Mouse (Mus musculus) left cerebral cortex, postnatal 10 days (tissue): ENCODE data around the gene Pa2g4. TPM values are rescaled to one million over a fixed set of nuclear protein-coding genes. Genes with fewer than 3 reads are reported as not detected.

ENCODE experiments used
- DNase-seq, 2 experiments: peaks; one replicate each; pipeline ENCODE4 v3.0.0; 2021 to 2022; ENCODE audit warnings: low spot score in 2 of 2, mixed read lengths in 1 of 2; ENCODE audit errors: extremely low spot score in 1 of 2
- intact Hi-C: fragments of 180-260 bp; cut with DNase I; formaldehyde crosslinking; loops from one replicate; pipeline ENCODE4 v1.15.1; 2025
- total RNA-seq, 2 experiments: library from RNA; stranded (reverse); gene quantifications; 2 replicates each; pipeline ENCODE4 v1.2.3; 2021

The Pa2g4 gene
- total RNA-seq, 2 experiments from 2014 or later, result 80.0 to 83.7 TPM

DNA sequence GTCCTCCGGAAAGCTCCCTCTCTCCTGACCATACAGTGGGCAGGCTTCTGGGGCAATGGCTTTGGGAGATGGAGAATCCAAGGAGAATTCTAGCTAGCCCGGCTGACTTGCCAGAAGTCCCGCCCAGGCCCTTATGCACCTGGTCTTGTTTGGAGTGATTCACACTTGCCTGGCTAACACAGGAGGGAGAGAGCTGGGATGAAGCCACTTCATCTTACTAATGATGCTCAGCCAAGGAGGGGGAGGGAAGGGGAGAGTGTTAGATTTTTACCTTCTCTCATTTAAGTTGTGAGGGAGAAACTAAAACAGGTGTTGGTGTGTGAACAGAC is 20.3 kb downstream of the Pa2g4 start:
- intact Hi-C loops, result loop anchor here (5.0 kb wide), 1 partner anchor 53 kb away; the partner anchor contains the start of gene Myl6
- DNase-seq, result no peak

DNA sequence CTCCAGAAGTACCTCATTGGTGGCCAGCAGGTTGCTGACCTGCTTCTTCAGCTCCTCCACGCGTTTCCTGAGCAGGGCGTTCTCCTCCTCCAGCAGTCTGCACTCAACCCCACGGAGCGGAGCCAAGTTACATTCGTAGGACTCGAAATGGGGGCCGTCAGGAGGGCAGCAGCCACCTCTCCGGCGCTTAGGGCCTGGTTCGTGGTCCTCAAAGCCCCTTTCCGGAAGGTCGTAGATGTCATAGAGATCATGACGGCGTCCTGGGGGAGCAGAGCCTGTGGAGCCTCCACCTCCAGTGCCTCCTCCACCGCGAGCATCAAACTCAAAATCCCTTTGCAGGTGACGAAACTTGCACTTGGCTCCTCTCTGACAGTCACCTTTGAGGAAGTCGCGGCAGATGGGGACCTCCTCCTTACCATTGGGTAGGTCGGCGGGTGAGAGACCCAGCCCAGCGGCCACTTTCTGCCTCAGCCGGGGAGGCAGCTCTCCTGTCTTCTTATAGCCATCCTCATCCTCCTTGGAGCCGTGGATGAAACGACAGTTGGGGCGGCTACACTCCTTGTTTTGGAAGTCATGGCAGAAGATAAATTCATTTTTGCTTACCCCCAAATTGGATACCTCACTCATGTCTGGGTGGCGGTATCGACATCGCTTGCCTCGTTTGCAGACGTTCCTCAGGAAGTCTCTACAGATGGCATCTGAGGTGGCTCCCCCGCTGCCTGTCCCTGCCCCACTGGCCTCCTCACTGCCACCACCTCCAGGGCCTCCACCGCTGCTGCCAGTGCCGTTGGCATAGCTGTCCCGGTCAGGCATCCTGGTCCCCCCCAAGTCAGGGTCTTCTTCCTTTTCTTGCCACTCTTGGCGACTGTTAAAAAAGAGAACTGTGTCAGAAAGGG is 20.9 kb downstream of the Pa2g4 start:
- intact Hi-C loops, result loop anchor here (5.0 kb wide), 1 partner anchor 53 kb away; the partner anchor contains the start of gene Myl6
- no peak for DNase-seq

DNA sequence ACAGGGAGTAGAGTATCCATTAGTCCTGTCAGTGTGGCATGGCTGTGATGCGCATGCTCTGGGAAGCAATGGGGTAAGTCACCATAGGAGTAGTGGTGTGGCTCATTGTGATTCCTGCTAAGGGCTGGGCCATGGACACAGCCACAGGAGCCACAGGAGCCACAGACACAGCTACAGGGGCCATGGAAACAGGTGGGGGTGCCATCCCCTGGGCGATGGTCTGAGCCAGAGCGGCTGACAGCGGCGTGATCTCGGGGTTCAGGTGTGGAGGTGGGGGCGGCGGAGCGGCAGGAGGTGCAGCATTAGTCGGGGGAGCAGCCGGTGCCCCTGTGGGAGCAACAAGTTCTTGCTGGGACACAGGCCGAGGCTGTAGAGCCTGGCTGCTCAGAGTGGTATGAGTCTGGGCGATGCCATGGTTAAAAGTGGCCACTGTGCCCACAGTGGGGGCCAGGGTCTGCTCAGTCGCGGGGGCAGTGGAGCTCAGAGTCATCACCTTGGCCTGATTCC is 21.6 kb downstream of the Pa2g4 start:
- DNase-seq, result peak in 1 of 2 experiments; percentile 48
- intact Hi-C loops, result no loop called here

DNA sequence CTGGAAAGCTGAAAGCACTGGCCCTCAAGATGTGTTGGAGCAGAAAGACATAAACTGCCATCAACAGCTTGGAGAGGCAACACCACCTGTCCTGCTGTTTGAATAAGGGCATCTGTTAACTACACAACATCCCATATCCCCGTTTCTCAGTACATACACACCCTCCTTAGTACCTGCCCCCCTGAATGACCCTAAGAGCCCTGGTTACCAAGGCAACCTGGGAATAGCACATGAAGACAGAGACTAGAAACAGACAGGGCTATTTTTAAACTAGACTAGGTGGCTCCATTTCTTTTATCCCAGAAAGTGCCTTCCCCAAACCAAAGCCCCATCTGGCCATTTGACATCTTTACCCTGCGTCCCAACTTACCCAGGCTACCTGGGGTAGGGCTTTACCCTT is 22.7 kb downstream of the Pa2g4 start:
- intact Hi-C loops, result no loop called here
- no peak for DNase-seq

DNA sequence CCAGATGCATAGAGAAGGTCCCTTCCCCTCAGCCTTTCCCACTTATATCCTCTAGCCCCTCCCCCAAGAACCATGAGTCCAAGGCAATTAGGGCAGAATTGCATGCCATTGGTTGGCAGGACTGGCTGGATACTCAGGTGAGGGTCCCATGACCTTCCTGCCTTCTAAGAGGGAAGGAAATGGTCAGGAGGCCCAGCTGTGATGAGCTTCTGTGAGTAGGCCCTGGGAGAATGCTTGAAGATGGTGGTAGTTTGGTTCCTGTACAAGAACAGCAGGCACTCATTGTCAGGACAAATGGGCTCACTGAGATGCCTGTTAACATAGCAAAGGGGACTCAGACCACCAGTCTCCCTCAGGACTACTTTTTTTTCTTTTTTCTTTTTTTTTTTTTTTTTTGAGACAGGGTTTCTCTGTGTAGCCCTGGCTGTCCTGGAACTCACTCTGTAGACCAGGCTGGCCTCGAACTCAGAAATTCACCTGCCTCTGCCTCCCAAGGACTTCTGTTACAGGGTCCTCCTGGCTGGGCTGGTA is 27.4 kb downstream of the Pa2g4 start:
- DNase-seq, result no peak
- intact Hi-C loops, result no loop called here

DNA sequence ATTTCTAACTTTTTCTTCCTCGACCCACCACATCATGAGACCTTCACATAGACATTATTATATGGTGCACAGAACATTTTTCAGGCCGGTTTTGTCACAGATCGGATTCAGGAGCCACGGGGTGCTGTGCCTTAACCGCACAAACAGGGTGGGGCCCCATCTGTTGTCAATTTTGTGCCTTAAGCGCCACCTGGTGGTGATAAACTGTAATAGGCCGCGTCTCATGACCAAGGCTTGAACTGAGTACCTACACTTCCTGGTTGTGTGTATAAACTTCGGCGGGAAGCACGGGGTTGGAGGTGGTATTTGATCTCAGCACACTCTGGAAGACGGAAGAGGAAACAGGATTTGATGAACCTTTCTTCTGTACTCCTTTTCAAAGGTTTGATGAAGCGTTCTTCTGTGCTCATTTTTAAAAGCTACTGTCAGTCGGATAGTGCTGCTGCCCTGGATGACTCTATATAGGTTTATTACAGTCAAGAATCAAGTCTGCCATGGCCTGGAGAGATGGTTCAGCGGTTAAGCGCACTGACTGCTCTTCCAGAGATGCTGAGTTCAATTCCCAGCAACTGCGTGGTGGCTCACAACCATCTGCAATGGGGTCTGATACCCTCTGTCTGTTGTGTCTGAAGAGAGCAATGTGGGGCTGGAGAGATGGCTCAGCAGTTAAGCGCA is 29.4 kb downstream of the Pa2g4 start:
- DNase-seq, result peak; percentile 88
- intact Hi-C loops, result no loop called here

DNA sequence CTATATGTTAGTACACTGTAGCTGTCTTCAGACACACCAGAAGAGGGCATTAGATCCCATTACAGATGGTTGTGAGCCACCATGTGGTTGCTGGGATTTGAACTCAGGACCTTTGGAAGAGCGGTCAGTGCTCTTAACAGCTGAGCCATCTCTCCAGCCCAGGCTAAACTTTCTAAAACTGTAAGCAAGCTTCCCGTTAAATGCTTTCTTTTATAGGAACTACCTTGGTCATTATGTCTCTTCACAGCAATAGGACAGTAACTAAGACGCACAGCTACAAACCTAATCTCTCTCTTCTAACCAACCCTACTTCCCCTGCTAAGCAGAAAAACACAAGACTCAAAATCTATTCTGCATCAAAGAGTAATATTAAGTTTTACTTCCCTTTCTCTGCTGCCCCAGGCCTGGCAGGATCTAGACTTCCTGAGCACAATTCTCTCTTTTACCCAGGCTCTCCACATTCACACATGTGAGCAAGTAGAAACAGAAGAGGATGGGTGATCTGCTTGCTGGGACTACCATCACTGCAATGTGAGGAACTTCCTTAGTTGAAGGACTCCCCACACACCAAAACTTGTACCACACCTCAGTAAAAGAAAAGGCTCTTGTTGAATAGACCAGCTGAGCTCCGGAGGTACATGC is 30.0 kb downstream of the Pa2g4 start:
- intact Hi-C loops, result no loop called here

DNA sequence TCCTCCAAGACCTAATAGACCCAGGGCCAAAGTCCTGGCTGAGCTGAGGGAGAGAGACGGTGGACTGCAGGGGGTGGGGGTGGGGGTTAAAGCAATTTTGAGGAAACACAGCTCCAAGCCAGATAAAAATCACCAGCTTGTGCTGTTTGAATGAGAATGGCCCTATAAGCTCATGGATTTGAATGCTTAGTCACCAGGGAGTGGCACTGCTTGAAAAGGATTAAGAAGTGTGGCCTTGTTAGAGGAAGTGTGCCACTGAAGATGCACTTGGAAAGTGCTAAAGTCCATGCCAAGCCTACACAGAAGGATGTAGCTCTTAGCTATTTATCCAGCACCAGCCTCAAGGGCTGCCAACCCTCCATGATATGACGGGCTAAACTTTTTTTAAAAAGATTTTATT is 30.6 kb downstream of the Pa2g4 start:
- intact Hi-C loops, result no loop called here
- no peak for DNase-seq

More for the DNA sequence above, 30.0 kb downstream of the Pa2g4 start:
- no peak for DNase-seq

DNA sequence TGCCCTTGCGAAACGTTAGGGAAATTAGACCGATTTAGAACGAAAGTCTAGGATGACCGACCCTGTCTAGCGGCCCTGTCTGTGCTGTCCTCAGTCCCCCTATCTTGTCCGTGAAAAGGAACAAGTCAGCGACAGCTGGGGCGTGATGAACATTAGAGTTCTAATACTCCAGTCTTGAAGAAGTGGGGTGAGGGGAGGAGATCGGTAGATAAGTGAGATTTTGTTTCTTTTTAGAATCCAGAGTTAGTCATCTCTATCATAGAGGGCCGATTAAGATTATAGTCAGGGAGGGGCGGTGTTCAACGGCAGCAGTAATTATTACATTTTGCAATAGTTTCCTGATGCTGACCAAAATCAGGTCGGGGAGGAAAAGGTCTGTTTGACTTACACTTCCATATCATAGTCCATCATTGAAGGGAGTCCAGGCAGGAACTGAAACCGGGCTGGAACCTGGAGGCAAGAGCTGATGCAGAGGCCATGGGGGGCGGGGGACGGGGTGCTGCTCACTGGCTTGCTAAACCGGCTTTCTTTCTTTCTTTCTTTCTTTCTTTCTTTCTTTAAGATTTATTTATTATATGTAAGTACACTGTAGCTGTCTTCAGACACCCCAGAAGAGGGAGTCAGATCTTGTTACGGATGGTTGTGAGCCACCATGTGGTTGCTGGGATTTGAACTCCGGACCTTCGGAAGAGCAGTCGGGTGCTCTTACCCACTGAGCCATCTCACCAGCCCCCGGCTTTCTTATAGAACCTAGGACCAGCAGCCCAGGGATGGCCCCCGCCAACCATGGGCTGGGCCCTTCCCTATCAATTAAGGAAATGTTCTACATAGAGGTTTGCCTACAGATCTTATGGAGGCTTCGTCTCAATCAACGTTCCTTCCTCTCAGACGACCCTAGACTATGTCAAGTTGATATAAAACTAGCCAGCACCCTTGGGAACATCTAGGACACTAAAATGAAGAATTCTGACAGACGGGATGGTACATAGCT is 39.1 kb downstream of the Pa2g4 start:
- intact Hi-C loops, result loop anchor here (5.0 kb wide), 1 partner anchor 34 kb away; the partner anchor contains the start of gene Myl6
- DNase-seq, result no peak

DNA sequence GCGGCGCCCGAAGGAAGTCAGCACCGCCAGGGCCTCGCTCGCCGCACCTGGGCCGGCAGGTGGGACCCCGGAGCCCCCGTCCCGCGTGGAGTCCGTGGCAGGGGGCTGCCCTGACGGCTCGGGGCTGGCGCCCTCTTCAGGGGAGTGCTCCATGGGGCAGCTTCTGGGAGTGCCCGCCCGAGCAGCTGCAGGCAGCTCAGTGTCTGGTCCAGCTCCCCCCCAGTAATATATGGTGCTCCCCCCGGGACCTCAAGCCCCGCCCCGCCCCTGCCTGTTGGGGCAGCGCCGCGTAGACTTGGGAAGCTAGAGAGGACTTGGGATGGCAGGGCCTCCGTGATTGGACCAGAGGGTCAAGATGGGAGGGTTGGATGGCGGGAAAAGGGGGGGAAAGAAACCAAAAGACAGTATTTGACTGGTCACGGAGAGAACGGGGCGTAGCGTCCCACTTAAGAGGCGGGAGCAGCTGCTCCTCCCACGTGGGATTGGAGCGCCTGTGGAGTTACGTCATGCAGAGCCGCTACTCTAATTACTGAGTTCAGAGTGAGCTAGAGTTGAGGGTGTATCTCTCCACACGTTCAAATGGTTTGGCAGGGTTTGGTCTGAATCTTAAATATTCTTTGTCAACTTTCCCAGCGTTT is 40.0 kb downstream of the Pa2g4 start, which contains the start of gene Esyt1:
TSS of gene Esyt1 (minus strand) at position 201 of the 638 bp plus-strand sequence.
- intact Hi-C loops, result loop anchor here (5.0 kb wide), 1 partner anchor 33 kb away; the partner anchor contains the start of gene Myl6

DNA sequence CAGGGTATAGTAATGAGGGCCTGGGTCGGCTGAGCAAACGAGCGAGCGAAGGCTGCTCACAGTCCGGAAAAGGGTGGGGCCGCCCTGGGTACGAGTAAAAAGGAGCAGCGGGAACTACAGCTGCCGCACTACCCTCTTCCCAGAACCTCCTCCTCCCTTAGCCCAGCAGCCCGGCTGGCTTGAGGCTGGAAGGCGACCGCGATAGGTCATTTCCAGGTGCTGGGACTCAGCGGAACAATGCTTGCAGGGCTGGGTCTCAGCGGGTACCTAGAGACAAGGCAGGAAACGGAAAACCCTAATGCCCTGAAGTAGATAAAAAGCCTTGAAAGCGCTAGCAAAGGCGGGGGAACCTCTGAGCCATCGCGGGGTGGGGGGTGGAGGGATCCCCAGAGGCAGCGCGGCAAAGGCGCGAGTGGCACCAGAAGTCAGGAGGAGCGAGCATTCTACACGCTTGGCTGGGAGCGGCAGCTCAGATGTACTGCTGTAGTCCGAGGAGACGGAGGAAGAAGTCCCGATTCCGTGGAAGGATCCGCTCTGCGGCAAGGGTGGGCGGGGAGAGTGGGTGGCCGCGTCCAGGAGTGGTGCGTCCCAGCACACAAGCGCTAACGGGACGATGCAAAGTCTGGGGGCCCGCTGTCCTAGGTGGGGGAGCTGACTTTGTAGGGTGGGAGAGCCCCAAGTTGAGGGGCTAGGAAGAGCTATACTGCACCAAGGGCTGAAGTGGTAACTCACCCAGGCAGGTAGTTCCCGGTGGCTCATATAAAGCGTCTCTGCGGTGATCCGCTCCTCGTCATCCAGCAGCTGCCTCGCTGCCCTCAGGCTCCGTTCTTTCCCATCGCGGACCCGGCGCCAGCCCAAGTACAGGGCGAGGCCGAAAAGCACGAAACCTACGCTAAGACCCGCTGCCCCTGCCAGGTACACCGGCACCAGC is 40.8 kb downstream of the Pa2g4 start:
- DNase-seq, result peak in 1 of 2 experiments; percentile 77
- intact Hi-C loops, result loop anchor here (5.0 kb wide), 1 partner anchor 33 kb away; the partner anchor contains the start of gene Myl6

More for the DNA sequence above, 40.0 kb downstream of the Pa2g4 start, which contains the start of gene Esyt1:
- DNase-seq, result peak; percentile 92 to 96

DNA sequence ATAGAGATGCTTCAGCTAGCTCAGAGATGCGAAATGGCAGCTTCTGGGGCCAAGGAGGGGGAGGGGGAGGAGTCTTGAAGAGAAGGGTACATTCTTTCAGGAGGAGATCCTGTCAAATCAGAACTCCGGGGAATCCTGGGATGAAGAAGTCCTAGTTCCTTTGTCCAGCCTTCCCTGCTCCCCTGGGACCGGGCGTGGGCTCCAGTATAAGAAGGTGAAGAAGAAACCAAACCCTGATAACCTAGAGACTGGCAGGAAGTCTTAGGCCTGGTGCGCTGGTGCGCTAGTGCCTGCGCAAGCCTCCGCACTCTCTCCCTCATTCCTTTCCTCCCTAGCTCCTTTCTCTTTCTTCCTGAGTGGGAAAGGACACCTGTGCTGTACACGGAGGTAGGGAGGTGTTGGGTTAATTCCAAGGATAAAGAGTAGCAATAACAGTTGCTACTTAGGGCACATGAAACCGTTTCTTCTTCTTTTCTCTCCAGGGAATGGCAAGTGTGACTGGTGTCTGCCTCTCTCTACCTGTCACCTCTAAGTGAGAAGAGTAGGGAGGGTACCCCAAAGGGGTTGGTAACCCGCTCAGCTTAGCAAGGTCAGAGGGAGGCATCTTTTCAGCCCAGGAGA is 41.6 kb downstream of the Pa2g4 start:
- DNase-seq, result no peak
- intact Hi-C loops, result no loop called here

DNA sequence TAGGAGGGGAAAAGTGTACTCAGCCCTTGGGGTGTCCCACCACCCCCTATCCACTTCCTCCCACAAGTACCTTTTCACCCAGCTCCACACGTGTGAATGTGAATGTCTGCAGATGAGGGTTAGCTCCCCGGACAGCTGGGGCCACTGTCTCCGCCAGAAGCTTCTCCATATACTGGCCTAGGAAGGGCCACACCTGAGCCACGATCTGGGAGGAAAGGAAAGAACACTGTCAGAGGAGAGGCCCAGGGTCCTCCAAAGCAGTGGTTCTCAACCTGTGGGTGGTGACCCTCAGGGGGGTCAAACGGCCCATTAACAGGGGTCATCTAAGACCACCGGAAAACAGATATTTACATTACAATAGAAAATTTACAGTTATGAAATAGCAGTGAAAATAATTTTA is 43.4 kb downstream of the Pa2g4 start:
- no peak for DNase-seq
- intact Hi-C loops, result no loop called here

DNA sequence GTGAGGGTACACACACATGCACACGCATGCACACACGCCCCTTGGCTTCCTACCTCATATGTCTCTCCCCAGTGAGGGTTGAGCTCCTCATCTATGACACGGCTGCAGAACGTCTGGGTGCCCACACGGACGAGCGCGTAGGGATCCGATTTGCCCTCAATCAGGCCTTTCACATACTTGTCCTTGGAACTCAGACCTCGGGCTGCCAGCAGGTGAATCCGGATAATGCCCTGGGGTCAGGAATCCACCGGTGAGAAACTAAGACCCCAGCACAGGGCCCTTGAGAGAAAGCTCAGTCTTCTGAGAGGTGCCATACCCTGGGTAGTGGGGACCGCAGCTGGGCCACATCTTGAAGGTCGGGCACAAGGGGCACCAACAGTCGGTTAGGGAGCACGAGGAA is 45.2 kb downstream of the Pa2g4 start:
- intact Hi-C loops, result no loop called here
- no peak for DNase-seq

DNA sequence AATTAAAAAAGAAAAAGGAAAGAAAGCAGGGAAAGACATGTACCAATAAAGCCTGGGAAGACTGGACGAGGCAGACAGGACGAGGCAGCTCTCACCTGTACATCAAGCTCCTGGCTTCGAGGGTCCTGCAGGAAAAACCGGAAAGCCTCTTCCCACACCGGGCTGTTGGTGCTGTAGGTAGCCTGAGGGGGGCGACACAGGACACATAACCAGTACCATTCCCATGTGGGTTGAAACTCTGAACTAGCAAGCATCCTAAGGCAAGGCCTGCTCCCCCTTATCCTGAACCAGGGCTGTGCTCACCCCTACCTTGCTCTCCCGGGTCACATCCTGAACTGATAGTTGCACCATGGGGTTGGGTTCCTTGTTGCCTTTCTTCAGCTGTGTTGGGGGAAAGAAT is 47.0 kb downstream of the Pa2g4 start:
- intact Hi-C loops, result no loop called here
- DNase-seq, result peak in 1 of 2 experiments; percentile 60

DNA sequence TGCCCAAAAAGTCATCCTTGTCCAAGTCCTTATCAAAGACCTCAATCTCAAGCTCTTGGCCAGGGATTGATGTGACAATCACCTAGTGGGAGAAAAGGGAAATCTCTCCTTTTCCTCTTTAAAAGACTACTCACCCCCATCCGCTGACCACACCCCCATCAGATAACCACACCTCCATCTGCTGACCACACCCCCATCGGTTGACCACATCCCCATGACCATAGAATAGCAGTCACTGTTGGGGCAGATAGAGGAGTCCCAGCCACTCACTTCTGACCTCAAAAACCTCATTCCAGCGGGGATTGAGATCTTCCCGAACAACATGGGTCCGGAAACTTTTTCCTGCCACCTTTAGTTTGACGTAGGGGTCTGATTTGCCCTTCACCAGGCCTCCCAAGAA is 49.1 kb downstream of the Pa2g4 start:
- intact Hi-C loops, result no loop called here
- DNase-seq, result no peak
